Mouse (Mus musculus) intestine, postnatal 0 days (tissue): ENCODE results near the gene Chil1. TPM values are rescaled to one million over a fixed set of nuclear protein-coding genes. Genes with fewer than 3 reads are reported as not detected.
A peak's percentile ranks its signal among the peaks of the same experiment; 100 is the strongest.

Experiments used
- ATAC-seq: fragments of 200-750 bp; cut with Nextera tagmentation; 2 replicates; pipeline ENCODE4 v1.8.0; 2017; ENCODE audit warnings: mild to moderate bottlenecking, moderate TSS enrichment, moderate library complexity
- H3K27ac ChIP-seq: fragments of 300-500 bp; sonication (generic); 2 replicates; pipeline ENCODE4 v1.5.1; 2014; ENCODE audit warnings: mild to moderate bottlenecking, low read depth, low read length, moderate library complexity
- H3K27me3 ChIP-seq: fragments of 300-500 bp; sonication (generic); replicated peaks from 2 replicates; pipeline ENCODE4 v1.6.1; 2014; ENCODE audit warnings: low read length, mixed read lengths; ENCODE audit not compliant: control insufficient read depth, insufficient read depth
- H3K36me3 ChIP-seq: fragments of 300-500 bp; sonication (generic); 2 replicates; pipeline ENCODE4 v1.6.1; 2014; ENCODE audit warnings: mild to moderate bottlenecking, moderate library complexity; ENCODE audit not compliant: control insufficient read depth, insufficient read depth
- H3K4me1 ChIP-seq: fragments of 300-500 bp; sonication (generic); replicated peaks from 2 replicates; pipeline ENCODE4 v1.6.1; 2014; ENCODE audit warnings: antibody characterized with exemption, low read length, mixed read lengths; ENCODE audit not compliant: control insufficient read depth, insufficient read depth
- H3K4me2 ChIP-seq: fragments of 300-500 bp; sonication (generic); replicated peaks from 2 replicates; pipeline ENCODE4 v1.6.1; 2014; ENCODE audit warnings: low read depth, mild to moderate bottlenecking, moderate library complexity
- H3K4me3 ChIP-seq: fragments of 300-500 bp; sonication (generic); 2 replicates; pipeline ENCODE4 v1.5.1; 2014; ENCODE audit warnings: low read depth, low read length
- H3K9ac ChIP-seq: fragments of 300-500 bp; sonication (generic); 2 replicates; pipeline ENCODE4 v1.6.1; 2014; ENCODE audit warnings: mild to moderate bottlenecking, low read depth, low read length
- H3K9me3 ChIP-seq: fragments of 300-500 bp; sonication (generic); 2 replicates; pipeline ENCODE4 v1.6.1; 2016; ENCODE audit warnings: mixed run types; ENCODE audit not compliant: control insufficient read depth
- CTCF ChIP-seq: sonication (generic); IDR thresholded peaks from 2 replicates; pipeline ENCODE4 v1.5.1; 2016; ENCODE audit warnings: low read depth, mild to moderate bottlenecking, control low read depth, antibody characterized with exemption, moderate library complexity
- WGBS: fragments of 180-500 bp; shearing (Covaris S2); extraction: QIAGEN DNeasy Blood & Tissue Kit; methylation state at CpG from one replicate; pipeline ENCODE4 v1.1.7; 2014; 5-methylcytosine and 5-hydroxymethylcytosine counted together
- polyA plus RNA-seq: library from polyadenylated mRNA; unstranded; fragments of >200 nt; fragmentation: Nextera tagmentation; extraction: Ambion mirVana; gene quantifications from 2 replicates; pipeline ENCODE4 v1.2.1, GENCODE M21; 2015

Chil1 gene
- polyA plus RNA-seq, 1 experiment from 2014 or later: 0.99 TPM

GRCm38 (mm10) chr1:134150745-134151144 lies 31.2 kb upstream of the Chil1 start:
- H3K4me1 ChIP-seq: no peaks in the 10 kb centered on the region
- no peak overlapping the region for H3K9ac ChIP-seq
- no peaks in the 10 kb centered on the region for H3K27me3 ChIP-seq
- H3K36me3 ChIP-seq: no peaks in the 10 kb centered on the region
- H3K4me3 ChIP-seq: no peak overlapping the region
- no peak for ATAC-seq
- no peak overlapping the region for H3K27ac ChIP-seq
- no peaks in the 10 kb centered on the region for H3K9me3 ChIP-seq
- no peak for TF ChIP-seq CTCF
- H3K4me2 ChIP-seq: no peak overlapping the region
- WGBS: 83% methylated on average over 9 of the region's 9 CpGs

DNA sequence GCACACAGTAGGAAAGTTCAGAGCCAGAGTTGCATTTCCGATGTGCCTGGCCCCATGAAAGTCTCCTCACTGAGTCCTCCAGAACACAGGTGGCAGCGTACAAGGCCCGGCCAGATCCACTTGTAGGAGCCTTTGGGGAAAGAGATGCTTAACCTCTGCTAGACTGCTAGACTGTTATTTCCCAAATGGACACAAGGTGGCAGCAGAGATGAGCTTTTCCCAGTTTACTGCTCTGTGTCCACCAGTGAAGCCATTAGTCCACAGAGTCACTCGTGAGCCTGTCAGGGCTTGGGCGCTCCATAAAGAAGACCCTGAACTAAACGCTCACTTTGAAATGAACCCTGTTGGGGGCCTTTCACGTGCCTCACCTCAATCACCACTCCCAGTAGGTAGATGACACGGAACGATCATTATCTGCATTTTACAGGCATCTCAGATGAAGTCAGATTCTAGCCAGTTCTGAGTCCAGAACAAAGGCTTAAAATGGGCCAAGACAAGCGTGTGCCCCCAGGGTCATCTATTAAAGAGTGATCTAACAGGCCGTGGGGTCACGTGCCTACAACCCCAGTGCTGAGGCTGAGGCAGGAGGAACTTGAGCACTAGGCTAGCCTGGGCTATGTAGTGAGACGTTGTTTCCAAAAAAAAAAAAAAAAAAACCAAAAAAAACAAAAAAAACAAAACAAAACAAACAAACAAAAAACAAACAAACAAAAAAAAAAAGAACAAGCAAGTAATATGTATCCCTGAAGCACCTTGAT lies 30.1 kb upstream of the Chil1 start:
- peak; percentile 62 for ATAC-seq
- Histone ChIP-seq H3K4me2 (no peak overlapping the region), H3K9me3 (no peaks in the 10 kb centered on the region), H3K27ac (no peak overlapping the region), H3K36me3 (no peaks in the 10 kb centered on the region), H3K4me1 (no peaks in the 10 kb centered on the region), H3K4me3 (no peak overlapping the region), H3K27me3 (no peaks in the 10 kb centered on the region), H3K9ac (no peak overlapping the region)
- WGBS: 27% methylated on average over 13 of the region's 13 CpGs
- TF ChIP-seq CTCF: peak; percentile 93

- TF ChIP-seq CTCF: no peak
- H3K4me2 ChIP-seq: no peak overlapping the region
- no peak overlapping the region for H3K4me3 ChIP-seq
- no peaks in the 10 kb centered on the region for H3K9me3 ChIP-seq
- 69% methylated on average over 21 of the region's 21 CpGs for WGBS
- no peak overlapping the region for H3K27ac ChIP-seq
- H3K4me1 ChIP-seq: no peaks in the 10 kb centered on the region
- H3K9ac ChIP-seq: no peak overlapping the region
- no peaks in the 10 kb centered on the region for H3K36me3 ChIP-seq
- ATAC-seq: no peak
- no peaks in the 10 kb centered on the region for H3K27me3 ChIP-seq
Observed at GRCm38 (mm10) chr1:134152626-134153590, 29.1 kb upstream of the Chil1 start.

- Histone ChIP-seq H3K4me1 (no peaks in the 10 kb centered on the region), H3K36me3 (no peaks in the 10 kb centered on the region), H3K4me2 (no peak overlapping the region), H3K9me3 (no peaks in the 10 kb centered on the region), H3K27me3 (no peaks in the 10 kb centered on the region), H3K9ac (no peak overlapping the region), H3K4me3 (no peak overlapping the region), H3K27ac (no peak overlapping the region)
- peak; percentile 15; the same call in 1 of the 2 replicates for ATAC-seq
- no peak for TF ChIP-seq CTCF
- 86% methylated on average over 3 of the region's 3 CpGs for WGBS
Observed at GRCm38 (mm10) chr1:134154121-134154520, 27.9 kb upstream of the Chil1 start.

- Histone ChIP-seq H3K27ac (no peak overlapping the region), H3K27me3 (no peaks in the 10 kb centered on the region), H3K4me1 (no peaks in the 10 kb centered on the region), H3K9ac (no peak overlapping the region), H3K4me2 (no peak overlapping the region), H3K36me3 (no peaks in the 10 kb centered on the region), H3K4me3 (no peak overlapping the region), H3K9me3 (no peaks in the 10 kb centered on the region)
- 47% methylated on average over 3 of the region's 3 CpGs for WGBS
- peak; percentile 62 for TF ChIP-seq CTCF
- ATAC-seq: no peak
Observed at GRCm38 (mm10) chr1:134154655-134155054, 27.3 kb upstream of the Chil1 start.

GRCm38 (mm10) chr1:134160404-134160803 lies 21.6 kb upstream of the Chil1 start:
- no peak overlapping the region for H3K4me2 ChIP-seq
- H3K36me3 ChIP-seq: no peaks in the 10 kb centered on the region
- no peaks in the 10 kb centered on the region for H3K9me3 ChIP-seq
- no peaks in the 10 kb centered on the region for H3K27me3 ChIP-seq
- no peak for TF ChIP-seq CTCF
- H3K9ac ChIP-seq: no peak overlapping the region
- H3K4me3 ChIP-seq: no peak overlapping the region
- ATAC-seq: no peak
- no peak overlapping the region for H3K27ac ChIP-seq
- H3K4me1 ChIP-seq: no peaks in the 10 kb centered on the region
- 82% methylated on average over 3 of the region's 3 CpGs for WGBS
